Mouse (Mus musculus) hematopoietic stem cell, adult 5-6 weeks (primary cell): ENCODE measurements at regions not wholly inside any gene's neighbourhood (a gene's known extent, or its start where the extent isn't known, plus 50 kb on each side); places are given as distances from the start of the nearest gene placed in this dataset.

Experiments
- ATAC-seq, 2 experiments: fragments of 125-278 bp in 1 of 2; replicated peaks in 1 of 2; 2 replicates each; pipeline ENCODE4 v1.8.0; 2016 to 2017; ENCODE audit warnings: inconsistent platforms in 2 of 2, mild to moderate bottlenecking in 2 of 2, moderate number of reproducible peaks in 2 of 2, low read depth in 1 of 2, moderate TSS enrichment in 1 of 2; ENCODE audit not compliant: low FRiP score in 2 of 2, poor library complexity in 2 of 2, severe bottlenecking in 2 of 2, insufficient read depth in 1 of 2, low TSS enrichment in 1 of 2

GRCm38 (mm10) chr13:60032586-60032985 lies 144.6 kb downstream of the Gas1 start:
- no peak for ATAC-seq

GRCm38 (mm10) chr13:60029591-60029990 lies 147.6 kb downstream of the Gas1 start:
- no peak for ATAC-seq

- ATAC-seq = no peak
Measured at GRCm38 (mm10) chr13:60020175-60020487, 157.0 kb downstream of the Gas1 start.

GRCm38 (mm10) chr13:60019291-60020174 lies 157.6 kb downstream of the Gas1 start:
- no peak for ATAC-seq

GRCm38 (mm10) chr13:60015854-60016366 lies 161.3 kb downstream of the Gas1 start:
- ATAC-seq = no peak

- ATAC-seq = no peak
Measured at GRCm38 (mm10) chr13:60012046-60012813, 164.9 kb downstream of the Gas1 start.

GRCm38 (mm10) chr13:60011092-60011491 lies 166.1 kb downstream of the Gas1 start:
- ATAC-seq = no peak

GRCm38 (mm10) chr13:60007593-60007992 lies 169.6 kb downstream of the Gas1 start:
- no peak for ATAC-seq

- ATAC-seq = no peak
Measured at GRCm38 (mm10) chr13:60007031-60007430, 170.1 kb downstream of the Gas1 start.

GRCm38 (mm10) chr13:60004611-60005010 lies 172.6 kb downstream of the Gas1 start:
- no peak for ATAC-seq

GRCm38 (mm10) chr13:60002098-60002497 lies 175.1 kb downstream of the Gas1 start:
- no peak for ATAC-seq

GRCm38 (mm10) chr13:60001637-60002036 lies 175.5 kb downstream of the Gas1 start:
- no peak for ATAC-seq

GRCm38 (mm10) chr13:60000618-60001347 lies 176.4 kb downstream of the Gas1 start:
- no peak for ATAC-seq

- ATAC-seq = no peak
Measured at GRCm38 (mm10) chr13:59997431-59997830, 174.5 kb upstream of the Tut7 start.

- ATAC-seq = no peak
Measured at GRCm38 (mm10) chr13:59996146-59996814, 173.3 kb upstream of the Tut7 start.

- ATAC-seq = no peak
Measured at GRCm38 (mm10) chr13:59992780-59993501, 170.0 kb upstream of the Tut7 start.

- ATAC-seq = no peak
Measured at GRCm38 (mm10) chr13:59992346-59992745, 169.4 kb upstream of the Tut7 start.
